Mouse (Mus musculus): ENCODE measurements at regions not wholly inside any gene's neighbourhood (a gene's known extent, or its start where the extent isn't known, plus 50 kb on each side); places are given as distances from the start of the nearest gene placed in this dataset.

GRCm38 (mm10) chr17:9927724-9928123 is 258.2 kb upstream of the Pabpc6 start:
- no peak for TF ChIP-seq CTCF (IDR thresholded peaks at IDR 0.05; ENCODE audit: low read depth, low read length)
- no peak for TF ChIP-seq POLR2A (IDR thresholded peaks at IDR 0.05; ENCODE audit: insufficient read depth, low read length)
- TF ChIP-seq EP300 (IDR thresholded peaks at IDR 0.05; ENCODE audit: insufficient read depth, low read depth, low read length), result no peak

Data from ES-Bruce4 (cell line).